Mouse (Mus musculus): Measurements from ENCODE around the gene Sf1. TPM values are rescaled to one million over a fixed set of nuclear protein-coding genes. Genes with fewer than 3 reads are reported as not detected.

Sf1 gene
- polyA plus RNA-seq, 1 experiment, result 136 TPM

- Histone ChIP-seq H3K4me1 (ENCODE audit: control insufficient read depth, insufficient read depth, low read length) (no peaks in the 10 kb centered on the region), H3K4me3 (replicated peaks; ENCODE audit: extremely low read depth, low read depth, low read length) (no peak overlapping the region)
- no peak for TF ChIP-seq CTCF (IDR thresholded peaks at IDR 0.05; ENCODE audit: insufficient read depth, low read length)
- no peak for TF ChIP-seq POLR2A (IDR thresholded peaks at IDR 0.05; ENCODE audit: borderline replicate concordance, extremely low read depth, low read depth, low read length)
- WGBS, result 51% methylated on average over 19 of the region's 19 CpGs
- no peak for DNase-seq
These were observed 57.2 kb downstream of the Sf1 start for GRCm38 (mm10) chr19:6420481-6421210.

- H3K4me1 ChIP-seq (ENCODE audit: control insufficient read depth, insufficient read depth, low read length), result no peaks in the 10 kb centered on the region
- no peak for DNase-seq
- H3K4me3 ChIP-seq (replicated peaks; ENCODE audit: extremely low read depth, low read depth, low read length), result no peak overlapping the region
- TF ChIP-seq CTCF (IDR thresholded peaks at IDR 0.05; ENCODE audit: insufficient read depth, low read length), result no peak
- TF ChIP-seq POLR2A (IDR thresholded peaks at IDR 0.05; ENCODE audit: borderline replicate concordance, extremely low read depth, low read depth, low read length), result no peak
- 75% methylated on average over 9 of the region's 9 CpGs for WGBS
These were observed 57.7 kb downstream of the Sf1 start for GRCm38 (mm10) chr19:6421211-6421590.

- no peak for DNase-seq
- WGBS, result 59% methylated on average over 7 of the region's 7 CpGs
- no peak overlapping the region for H3K4me3 ChIP-seq (replicated peaks; ENCODE audit: extremely low read depth, low read depth, low read length)
- TF ChIP-seq CTCF (IDR thresholded peaks at IDR 0.05; ENCODE audit: insufficient read depth, low read length) (no peak), POLR2A (IDR thresholded peaks at IDR 0.05; ENCODE audit: borderline replicate concordance, extremely low read depth, low read depth, low read length) (no peak)
- no peaks in the 10 kb centered on the region for H3K4me1 ChIP-seq (ENCODE audit: control insufficient read depth, insufficient read depth, low read length)
These were observed 58.5 kb downstream of the Sf1 start for GRCm38 (mm10) chr19:6422014-6422413.

GRCm38 (mm10) chr19:6423241-6423640 is 59.8 kb downstream of the Sf1 start:
- no peak for DNase-seq
- TF ChIP-seq POLR2A (IDR thresholded peaks at IDR 0.05; ENCODE audit: borderline replicate concordance, extremely low read depth, low read depth, low read length) (no peak), CTCF (IDR thresholded peaks at IDR 0.05; ENCODE audit: insufficient read depth, low read length) (no peak)
- H3K4me3 ChIP-seq (replicated peaks; ENCODE audit: extremely low read depth, low read depth, low read length), result no peak overlapping the region
- no peaks in the 10 kb centered on the region for H3K4me1 ChIP-seq (ENCODE audit: control insufficient read depth, insufficient read depth, low read length)
- WGBS, result 81% methylated on average over 16 of the region's 16 CpGs

GRCm38 (mm10) chr19:6424137-6424881 is 60.8 kb downstream of the Sf1 start:
- no peak overlapping the region for H3K4me3 ChIP-seq (replicated peaks; ENCODE audit: extremely low read depth, low read depth, low read length)
- 55% methylated on average over 8 of the region's 8 CpGs for WGBS
- H3K4me1 ChIP-seq (ENCODE audit: control insufficient read depth, insufficient read depth, low read length), result peaks cover 3% of the 10 kb centered on the region; the same call in 1 of the 2 replicates
- TF ChIP-seq POLR2A (IDR thresholded peaks at IDR 0.05; ENCODE audit: borderline replicate concordance, extremely low read depth, low read depth, low read length), result no peak
- TF ChIP-seq CTCF (IDR thresholded peaks at IDR 0.05; ENCODE audit: insufficient read depth, low read length), result no peak
- DNase-seq, result no peak

GRCm38 (mm10) chr19:6425595-6425994 is 62.1 kb downstream of the Sf1 start:
- Histone ChIP-seq H3K4me3 (replicated peaks; ENCODE audit: extremely low read depth, low read depth, low read length) (no peak overlapping the region), H3K4me1 (ENCODE audit: control insufficient read depth, insufficient read depth, low read length) (peaks cover 3% of the 10 kb centered on the region; the same call in 1 of the 2 replicates)
- TF ChIP-seq POLR2A (IDR thresholded peaks at IDR 0.05; ENCODE audit: borderline replicate concordance, extremely low read depth, low read depth, low read length) (no peak), CTCF (IDR thresholded peaks at IDR 0.05; ENCODE audit: insufficient read depth, low read length) (no peak)
- 60% methylated on average over 5 of the region's 5 CpGs for WGBS
- no peak for DNase-seq

- peak; percentile 33 for DNase-seq
- Histone ChIP-seq H3K4me3 (replicated peaks; ENCODE audit: extremely low read depth, low read depth, low read length) (no peak overlapping the region), H3K4me1 (ENCODE audit: control insufficient read depth, insufficient read depth, low read length) (peaks cover 3% of the 10 kb centered on the region; the same call in 1 of the 2 replicates)
- WGBS, result 22% methylated on average over 13 of the region's 13 CpGs
- no peak for TF ChIP-seq POLR2A (IDR thresholded peaks at IDR 0.05; ENCODE audit: borderline replicate concordance, extremely low read depth, low read depth, low read length)
- no peak for TF ChIP-seq CTCF (IDR thresholded peaks at IDR 0.05; ENCODE audit: insufficient read depth, low read length)
These were observed 63.4 kb downstream of the Sf1 start for GRCm38 (mm10) chr19:6426703-6427500.

Other genes starting within 250 kb of the Sf1 start
- 25.3 and 36.7 TPM in 2 replicates for gene Sac3d1, start 245.0 kb upstream of the Sf1 start, polyA plus RNA-seq (2012; rRNA removed)
- gene Snx15, start 235.4 kb upstream of the Sf1 start, polyA plus RNA-seq (2012; rRNA removed), result 43.8 and 45.2 TPM in 2 replicates
- gene Batf2, start 222.7 kb upstream of the Sf1 start, polyA plus RNA-seq (2012; rRNA removed), result 14.6 and 15.8 TPM in 2 replicates
- gene Arl2, start 222.1 kb upstream of the Sf1 start, polyA plus RNA-seq (2012; rRNA removed), result 128 TPM in 2 replicates
- gene Majin, start 179.3 kb upstream of the Sf1 start, polyA plus RNA-seq (2012; rRNA removed), result 0.37 and 0.75 TPM in 2 replicates
- 1.7 and 2.6 TPM in 2 replicates for gene Gpha2, start 137.3 kb upstream of the Sf1 start, polyA plus RNA-seq (2012; rRNA removed)
- gene Ppp2r5b, start 127.8 kb upstream of the Sf1 start, polyA plus RNA-seq (2012; rRNA removed), result 58.7 and 88.5 TPM in 2 replicates
- 37.0 and 37.7 TPM in 2 replicates for gene Atg2a, start 122.0 kb upstream of the Sf1 start, polyA plus RNA-seq (2012; rRNA removed)
- 399 and 593 TPM in 2 replicates for gene Ehd1, start 87.0 kb upstream of the Sf1 start, polyA plus RNA-seq (2012; rRNA removed)
- gene Cdc42bpg, start 57.2 kb upstream of the Sf1 start, polyA plus RNA-seq (2012; rRNA removed), result 132 and 133 TPM in 2 replicates
- gene Men1, start 28.7 kb upstream of the Sf1 start, polyA plus RNA-seq (2012; rRNA removed), result 52.1 and 56.2 TPM in 2 replicates
- 303 and 441 TPM in 2 replicates for gene Map4k2, start 22.6 kb upstream of the Sf1 start, polyA plus RNA-seq (2012; rRNA removed)
- gene Pygm, start 20.7 kb downstream of the Sf1 start, polyA plus RNA-seq (2012; rRNA removed), result 32.8 and 135 TPM in 2 replicates
- 210 and 287 TPM in 2 replicates for gene Rasgrp2, start 35.6 kb downstream of the Sf1 start, polyA plus RNA-seq (2012; rRNA removed)
- gene Nrxn2, start 55.0 kb downstream of the Sf1 start, polyA plus RNA-seq (2012; rRNA removed), result 7.3 and 11.0 TPM in 2 replicates
- gene Slc22a12, start 179.3 kb downstream of the Sf1 start, polyA plus RNA-seq (2012; rRNA removed), result 0.62 and 0.65 TPM in 2 replicates

Measured in lung, adult 2 months (tissue).